Mouse (Mus musculus) kidney, adult 2 months (tissue): ENCODE results near the gene Ptpre.

ENCODE experiments used
- CTCF ChIP-seq: fragments of 200-500 bp; conservative IDR thresholded peaks from 2 replicates; pipeline ENCODE4 v1.5.1; 2011; ENCODE audit warnings: low read depth, mild to moderate bottlenecking, control low read depth, low read length, moderate library complexity, mixed read lengths; ENCODE audit not compliant: insufficient read depth, insufficient read length
- POLR2A ChIP-seq: fragments of 200-500 bp; IDR thresholded peaks from one replicate; pipeline ENCODE4 v1.6.1; 2011; ENCODE audit warnings: low read depth, low read length, control low read depth

DNA sequence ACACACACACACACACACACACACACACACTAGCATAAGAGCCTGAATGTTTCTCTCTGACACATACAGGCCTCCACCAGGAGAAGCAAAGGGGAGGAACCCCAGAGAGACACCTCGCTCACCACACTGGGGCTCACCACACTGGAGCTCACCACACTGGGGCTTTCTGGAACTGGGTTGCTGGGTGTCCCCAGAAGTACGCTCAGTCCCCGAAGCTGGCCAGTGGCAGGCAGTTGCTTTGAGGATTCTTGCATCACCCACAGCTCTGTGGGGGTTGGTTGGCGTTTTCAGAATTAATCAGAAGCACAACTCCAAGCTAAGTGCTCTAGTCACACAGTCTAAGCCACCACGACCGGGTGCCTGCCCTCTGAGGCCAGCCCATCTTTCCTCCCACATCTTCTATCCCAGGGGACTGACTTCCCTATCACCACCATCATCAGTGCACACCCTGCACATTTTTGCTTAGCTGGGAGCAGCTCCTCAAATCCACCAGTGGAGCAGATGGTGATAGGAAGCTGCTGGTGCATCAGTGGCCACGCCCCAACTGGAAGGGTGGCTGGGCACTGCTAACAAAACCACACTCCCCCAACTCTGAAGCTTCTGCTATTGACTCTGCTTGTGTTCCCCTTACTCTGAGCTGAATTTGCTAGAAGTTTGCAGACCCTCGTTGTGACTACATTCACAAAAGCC lies 51.5 kb downstream of the Ptpre start:
- no peak for TF ChIP-seq POLR2A
- no peak for TF ChIP-seq CTCF
